Mouse (Mus musculus): ENCODE results near the gene Gm49601. TPM values are rescaled to one million over a fixed set of nuclear protein-coding genes. Genes with fewer than 3 reads are reported as not detected.

Gene Gm49601
- polyA plus RNA-seq (2012; rRNA removed): 2.1 and 4.8 TPM in 2 replicates

DNA sequence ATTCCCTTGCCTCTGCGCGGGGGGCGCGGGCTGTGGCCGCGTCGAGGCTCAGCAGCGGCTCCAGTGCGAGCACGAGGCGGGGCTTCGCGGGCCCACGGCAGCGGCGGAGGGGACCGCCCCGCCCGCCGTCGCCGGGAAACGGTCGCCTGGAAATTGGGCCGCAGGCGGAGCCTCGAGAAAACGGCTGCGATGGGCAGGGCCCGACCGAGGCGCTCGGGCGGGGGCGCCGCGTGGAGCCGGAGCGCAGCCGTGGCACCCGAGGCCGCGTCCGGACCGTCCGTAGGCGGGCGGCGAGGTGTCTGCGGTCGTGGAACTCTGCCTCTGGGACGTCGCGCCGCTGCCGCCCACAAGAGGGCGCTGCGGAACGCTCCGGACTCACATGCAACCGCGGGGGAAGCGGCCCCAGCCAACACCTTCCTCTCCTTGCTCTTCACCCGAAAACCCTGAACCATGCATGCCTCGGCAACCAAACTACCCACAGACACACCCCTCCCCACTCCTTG is at the start of gene Gm49601:
Gm49601 (minus strand) TSS at position 52 of the 503 bp plus-strand sequence.
- no peak for DNase-seq (ENCODE audit: low read depth)

DNA sequence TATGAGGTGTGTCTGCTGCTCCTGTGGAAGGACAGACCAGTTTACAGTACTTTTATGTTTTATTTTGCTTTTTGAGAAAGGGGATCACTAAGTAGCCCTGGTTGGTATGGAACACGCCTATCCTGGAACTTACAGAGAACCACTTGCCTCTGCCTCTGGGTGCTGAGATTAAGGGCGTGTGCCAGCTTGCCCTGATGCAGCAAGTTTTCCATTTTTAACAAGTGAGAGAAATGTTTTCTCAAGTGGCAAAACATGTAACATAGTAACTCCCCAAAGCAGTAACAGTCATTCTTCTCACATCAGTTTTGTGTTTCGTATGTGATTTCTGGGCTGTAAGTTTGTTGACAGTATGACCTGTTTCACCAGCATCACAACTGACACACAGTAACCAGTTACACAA is 46.8 kb upstream of the Gm49601 start:
- no peak for DNase-seq (ENCODE audit: low read depth)

DNA sequence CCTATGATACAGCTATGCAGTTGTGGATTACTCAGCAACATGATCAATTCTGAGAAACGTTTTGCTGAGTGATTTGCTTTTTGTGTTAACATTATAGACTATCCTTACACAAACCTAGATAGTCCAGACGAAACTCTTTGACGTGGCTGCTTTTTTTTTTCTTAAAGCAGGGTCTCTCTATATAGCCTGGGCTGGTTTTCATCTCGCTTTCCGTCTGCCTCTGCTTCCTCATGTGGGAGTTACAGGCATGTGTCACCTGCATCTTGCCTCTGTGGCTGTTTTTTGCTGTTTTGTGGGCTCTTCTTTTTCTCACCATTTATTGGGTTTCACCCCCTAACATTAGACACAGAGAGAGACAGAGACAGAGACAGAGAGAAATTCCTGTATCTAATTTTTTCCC is 45.8 kb upstream of the Gm49601 start:
- DNase-seq (ENCODE audit: low read depth): no peak

DNA sequence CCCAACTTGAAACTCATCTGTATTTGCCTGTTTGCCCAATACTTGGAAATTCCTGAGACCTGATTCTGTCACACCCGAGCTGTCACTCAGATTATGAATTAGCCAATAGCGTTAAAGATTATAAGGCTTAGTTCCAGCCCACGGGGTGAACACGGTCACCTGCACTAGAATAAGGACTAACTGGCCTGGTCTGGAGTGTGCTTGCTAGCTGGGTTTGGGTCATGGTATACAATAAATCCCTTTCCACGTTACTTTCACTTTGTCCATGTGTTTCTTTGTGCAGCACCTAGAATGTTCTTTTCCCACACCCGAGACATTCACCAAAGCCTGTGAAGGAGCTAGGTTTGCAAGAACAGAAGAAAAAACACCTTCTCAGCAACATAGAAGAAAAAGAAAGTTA is 43.7 kb upstream of the Gm49601 start:
- DNase-seq (ENCODE audit: low read depth): no peak

DNA sequence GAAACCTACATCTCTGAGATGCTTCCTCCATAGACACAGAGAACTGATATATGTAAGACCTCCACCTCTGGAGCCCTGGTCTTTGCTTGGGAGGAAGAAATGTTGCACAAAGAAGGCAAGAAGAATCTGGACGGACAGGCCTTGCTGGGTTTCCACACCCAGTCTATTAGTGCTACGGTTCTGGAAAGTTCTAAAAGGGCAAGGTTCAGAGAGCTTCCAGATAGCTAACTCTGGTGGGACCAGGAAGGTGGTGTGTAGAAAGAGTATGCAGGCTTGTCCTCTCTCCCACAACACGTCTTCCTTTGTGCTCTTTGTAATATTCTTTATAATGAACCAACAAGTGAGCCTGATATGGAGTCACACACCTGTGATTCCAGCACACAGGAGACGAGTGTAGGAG is 32.4 kb upstream of the Gm49601 start:
- no peak for DNase-seq (ENCODE audit: low read depth)

DNA sequence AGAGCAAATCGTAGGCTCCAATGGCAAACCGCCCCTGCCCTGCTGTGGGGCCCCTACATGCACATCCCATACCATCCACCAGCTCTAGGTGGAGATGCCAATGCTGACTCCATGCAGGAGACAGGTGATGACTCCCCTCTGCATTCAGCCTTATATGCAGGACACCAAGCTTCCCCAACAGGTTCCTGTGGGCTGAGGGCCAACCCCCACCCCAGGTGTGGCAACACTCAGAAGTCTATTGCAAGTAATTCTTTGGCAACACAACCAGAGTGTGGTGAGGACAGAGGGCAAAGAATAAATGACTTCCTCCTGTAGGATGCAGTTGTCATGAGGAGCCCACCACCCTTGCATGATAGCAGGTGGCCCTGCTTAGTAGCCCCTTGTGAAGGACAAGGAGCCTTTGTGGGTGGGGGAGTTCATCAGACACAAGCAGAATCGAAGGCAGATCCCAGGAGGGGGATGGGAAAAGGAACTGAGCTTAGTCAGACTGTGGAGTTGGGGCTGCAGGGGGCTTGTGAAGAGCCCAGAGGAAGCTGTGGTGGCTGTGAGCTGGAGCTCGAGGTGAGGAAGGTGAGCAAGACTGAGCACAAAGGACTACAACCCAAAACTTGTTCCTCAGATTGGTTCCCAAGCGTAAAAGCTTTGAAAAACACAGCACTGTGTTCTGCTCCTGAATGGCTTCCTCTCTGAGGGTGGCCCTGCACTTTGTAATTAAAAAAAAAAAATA is 29.3 kb upstream of the Gm49601 start:
- peak; percentile 63 for DNase-seq (ENCODE audit: low read depth)

- no peak for DNase-seq (ENCODE audit: low read depth)
Measured at GRCm38 (mm10) chr16:18653290-18654160, 27.3 kb upstream of the Gm49601 start.

GRCm38 (mm10) chr16:18649126-18649525 is 22.9 kb upstream of the Gm49601 start:
- no peak for DNase-seq (ENCODE audit: low read depth)

DNA sequence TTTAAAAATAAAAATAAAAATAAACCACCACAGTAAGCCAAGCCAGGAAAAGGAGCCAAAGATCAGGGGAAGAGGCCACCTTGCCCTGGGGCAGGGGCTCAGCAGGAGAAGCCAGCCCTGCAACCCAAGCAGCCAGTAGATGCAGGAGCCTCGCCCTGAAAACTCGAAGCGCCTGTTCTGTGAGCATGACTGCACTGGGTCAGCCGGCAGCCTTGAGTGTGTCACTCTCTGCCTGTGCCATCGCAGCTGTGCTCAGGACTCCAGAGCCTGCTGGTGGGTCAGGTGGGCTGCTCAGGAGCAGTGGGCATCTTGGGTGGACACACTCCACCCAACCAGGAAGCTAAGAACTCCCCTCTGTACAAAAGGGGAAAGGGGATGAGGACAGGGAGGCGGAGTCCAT is 19.1 kb upstream of the Gm49601 start:
- no peak for DNase-seq (ENCODE audit: low read depth)

DNA sequence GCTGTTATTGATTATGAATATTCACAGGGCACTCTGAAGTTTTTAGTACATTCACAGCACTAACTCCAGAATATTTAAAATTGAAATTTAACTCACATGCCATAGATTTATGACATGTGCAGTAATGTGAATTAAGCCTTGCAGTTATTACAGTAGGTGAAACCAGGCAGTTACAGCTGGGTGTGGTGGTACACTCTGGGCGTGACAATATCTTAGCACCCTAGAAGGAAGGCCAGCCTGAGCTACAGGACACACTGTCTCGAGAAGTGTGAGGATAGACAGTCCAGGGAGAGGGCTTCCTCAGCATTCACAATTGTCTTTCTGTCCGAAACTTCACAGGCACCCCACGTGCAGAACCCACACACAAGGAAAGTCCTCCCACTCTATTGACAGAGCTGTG is 18.3 kb upstream of the Gm49601 start:
- DNase-seq (ENCODE audit: low read depth): no peak

GRCm38 (mm10) chr16:18643406-18643998 is 17.3 kb upstream of the Gm49601 start:
- no peak for DNase-seq (ENCODE audit: low read depth)

- DNase-seq (ENCODE audit: low read depth): no peak
Measured at GRCm38 (mm10) chr16:18642897-18643296, 16.7 kb upstream of the Gm49601 start.

DNA sequence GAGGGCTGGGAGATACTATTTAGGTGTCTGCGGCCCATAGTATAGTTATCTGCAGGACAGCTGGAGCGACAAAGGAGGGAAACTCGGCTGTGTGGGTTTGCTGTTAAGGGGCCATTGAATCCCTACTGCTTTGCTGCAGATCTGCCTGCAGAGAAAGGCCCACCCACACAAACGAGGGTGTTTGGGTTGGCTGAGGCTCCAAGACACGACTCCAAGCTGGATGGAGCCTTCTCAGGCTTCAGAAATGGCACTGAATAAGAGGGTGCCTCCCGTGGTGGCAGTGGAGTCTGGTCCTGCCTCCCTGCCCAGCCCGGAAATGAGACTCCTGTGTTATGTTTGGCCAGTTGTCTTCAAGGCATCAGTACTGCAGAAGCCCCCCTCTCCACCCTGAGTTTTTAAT is 16.1 kb upstream of the Gm49601 start:
- no peak for DNase-seq (ENCODE audit: low read depth)

- no peak for DNase-seq (ENCODE audit: low read depth)
Measured at GRCm38 (mm10) chr16:18639382-18639929, 13.2 kb upstream of the Gm49601 start.

- DNase-seq (ENCODE audit: low read depth): no peak
Measured at GRCm38 (mm10) chr16:18638396-18638795, 12.2 kb upstream of the Gm49601 start.

DNA sequence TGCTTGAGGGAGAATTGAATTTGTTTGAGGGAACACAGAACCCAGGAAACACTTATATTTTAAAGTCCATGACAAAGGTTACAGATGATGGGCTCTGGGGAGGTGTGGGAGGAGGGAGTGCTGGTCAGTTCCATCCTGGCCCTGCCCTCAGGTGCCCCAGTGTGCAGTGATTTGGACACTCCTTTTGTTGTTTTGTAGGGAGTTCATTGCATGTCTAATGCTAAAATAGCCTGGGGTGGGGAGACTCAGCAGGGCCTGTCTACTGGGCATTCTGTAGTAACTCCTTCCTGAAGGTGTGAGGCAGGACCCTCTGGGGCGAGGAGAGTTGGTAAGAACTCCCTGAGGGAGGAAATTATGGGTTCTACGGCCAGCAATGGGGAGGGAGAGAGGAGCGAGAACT is 10.6 kb upstream of the Gm49601 start:
- no peak for DNase-seq (ENCODE audit: low read depth)

DNA sequence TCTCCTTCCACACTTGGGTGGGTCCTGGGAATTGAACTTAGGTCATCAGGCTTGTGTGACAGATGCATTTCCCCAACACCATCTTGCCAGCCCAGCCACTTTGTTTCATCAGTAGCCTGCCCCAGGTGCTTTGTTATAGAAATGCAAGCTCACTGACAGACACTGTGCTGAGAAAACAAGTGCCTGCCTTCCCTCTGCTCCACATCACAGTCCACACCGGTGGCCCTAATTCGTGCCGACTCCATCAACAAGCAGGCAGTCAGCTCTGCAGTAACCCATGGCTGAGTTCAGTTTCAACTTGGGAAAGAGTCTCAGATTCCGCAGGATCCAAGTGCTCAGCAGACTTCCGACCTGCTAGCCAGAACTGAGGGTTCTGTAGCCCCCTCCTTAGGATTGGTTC is 10.2 kb upstream of the Gm49601 start:
- DNase-seq (ENCODE audit: low read depth): no peak

DNA sequence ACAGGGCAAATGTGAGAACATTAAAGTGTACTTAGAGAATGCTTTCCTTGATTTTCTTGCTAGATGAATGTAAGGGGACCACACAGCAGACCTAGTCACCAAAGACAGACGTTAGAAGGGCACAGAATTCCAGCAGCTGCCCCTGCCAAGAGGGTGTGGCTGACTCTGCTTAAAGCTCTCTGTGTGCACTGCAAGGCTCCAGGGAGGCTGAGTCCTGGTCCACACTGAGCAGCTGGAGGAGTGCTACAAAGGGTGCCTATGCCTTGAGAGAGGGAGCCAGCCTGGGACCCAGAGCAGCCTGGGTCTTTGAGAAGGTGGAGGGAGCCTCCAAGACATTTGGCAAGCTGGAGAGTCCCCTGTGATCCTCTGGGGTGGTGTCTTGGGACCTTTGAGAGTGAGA is 7.1 kb upstream of the Gm49601 start:
- DNase-seq (ENCODE audit: low read depth): no peak

GRCm38 (mm10) chr16:18632816-18633215 is 6.6 kb upstream of the Gm49601 start:
- no peak for DNase-seq (ENCODE audit: low read depth)

GRCm38 (mm10) chr16:18632059-18632458 is 5.8 kb upstream of the Gm49601 start:
- DNase-seq (ENCODE audit: low read depth): no peak

DNA sequence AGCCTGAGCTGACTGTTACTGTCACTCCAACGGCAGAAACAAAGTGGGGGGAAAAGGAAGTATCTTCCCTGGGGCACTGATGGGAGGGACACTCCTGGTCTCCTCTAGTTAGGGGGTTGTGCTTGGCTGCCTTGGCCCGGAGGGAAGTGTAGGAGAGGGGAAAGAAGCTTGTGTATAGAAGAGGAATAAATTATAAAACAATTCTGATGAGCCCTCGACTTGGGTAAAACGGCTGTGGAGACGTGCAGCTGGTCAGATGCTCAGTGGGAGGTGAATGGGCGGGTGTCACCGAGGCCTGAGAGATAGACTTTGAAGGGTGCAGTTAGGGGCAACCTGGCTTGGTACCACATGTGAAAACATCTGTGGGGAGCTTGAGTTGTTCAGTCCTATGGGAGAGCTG is 4.9 kb upstream of the Gm49601 start:
- no peak for DNase-seq (ENCODE audit: low read depth)

GRCm38 (mm10) chr16:18630291-18630690 is 4.1 kb upstream of the Gm49601 start:
- DNase-seq (ENCODE audit: low read depth): no peak
